Mouse (Mus musculus) midbrain, embryonic 14.5 days (tissue): ENCODE measurements around the gene Pitpna. TPM values are rescaled to one million over a fixed set of nuclear protein-coding genes. Genes with fewer than 3 reads are reported as not detected.

ENCODE experiments used
- ATAC-seq: fragments of 200-750 bp; cut with Nextera tagmentation; 2 replicates; pipeline ENCODE4 v1.8.0; 2017; ENCODE audit warnings: moderate number of reproducible peaks, moderate library complexity; ENCODE audit not compliant: low FRiP score, low TSS enrichment
- DNase-seq: peaks from one replicate; pipeline ENCODE4 v3.0.0-alpha.2; 2015
- H3K27ac ChIP-seq: fragments of 300-500 bp; sonication (generic); replicated peaks from 2 replicates; pipeline ENCODE4 v1.5.1; 2014; ENCODE audit warnings: mild to moderate bottlenecking, low read depth, low read length, moderate library complexity
- H3K27me3 ChIP-seq: fragments of 300-500 bp; sonication (generic); 2 replicates; pipeline ENCODE4 v1.6.1; 2014; ENCODE audit warnings: low read length, control low read depth, mixed read lengths; ENCODE audit not compliant: control insufficient read depth, insufficient read depth
- H3K36me3 ChIP-seq: fragments of 300-500 bp; sonication (generic); 2 replicates; pipeline ENCODE4 v1.6.1; 2014; ENCODE audit warnings: low read length, control low read depth; ENCODE audit not compliant: control insufficient read depth, insufficient read depth
- H3K4me1 ChIP-seq: fragments of 300-500 bp; sonication (generic); 2 replicates; pipeline ENCODE4 v1.6.1; 2014; ENCODE audit warnings: mild to moderate bottlenecking, antibody characterized with exemption, low read length, control low read depth; ENCODE audit not compliant: control insufficient read depth, insufficient read depth
- H3K4me2 ChIP-seq: fragments of 300-500 bp; sonication (generic); 2 replicates; pipeline ENCODE4 v1.6.1; 2014; ENCODE audit warnings: mild to moderate bottlenecking, low read length, moderate library complexity
- H3K4me3 ChIP-seq: fragments of 300-500 bp; sonication (generic); replicated peaks from 2 replicates; pipeline ENCODE4 v1.5.1; 2014; ENCODE audit warnings: low read depth, low read length
- H3K9ac ChIP-seq: fragments of 300-500 bp; sonication (generic); replicated peaks from 2 replicates; pipeline ENCODE4 v1.6.1; 2014; ENCODE audit warnings: mild to moderate bottlenecking, low read length, moderate library complexity
- H3K9me3 ChIP-seq: fragments of 300-500 bp; sonication (generic); 2 replicates; pipeline ENCODE4 v1.6.1; 2016; ENCODE audit warnings: low read length, control low read depth, mixed read lengths; ENCODE audit not compliant: control insufficient read depth
- WGBS: fragments of 180-500 bp; shearing (Covaris S2); extraction: QIAGEN DNeasy Blood & Tissue Kit; methylation state at CpG from one replicate; pipeline ENCODE4 v1.1.7; 2014; 5-methylcytosine and 5-hydroxymethylcytosine counted together
- polyA plus RNA-seq: library from polyadenylated mRNA; unstranded; fragments of >200 nt; fragmentation: Nextera tagmentation; extraction: Ambion mirVana; gene quantifications from 2 replicates; pipeline ENCODE4 v1.2.1, GENCODE M21; 2014

The Pitpna gene
- polyA plus RNA-seq, 1 experiment from 2014 or later, result 115 TPM

DNA sequence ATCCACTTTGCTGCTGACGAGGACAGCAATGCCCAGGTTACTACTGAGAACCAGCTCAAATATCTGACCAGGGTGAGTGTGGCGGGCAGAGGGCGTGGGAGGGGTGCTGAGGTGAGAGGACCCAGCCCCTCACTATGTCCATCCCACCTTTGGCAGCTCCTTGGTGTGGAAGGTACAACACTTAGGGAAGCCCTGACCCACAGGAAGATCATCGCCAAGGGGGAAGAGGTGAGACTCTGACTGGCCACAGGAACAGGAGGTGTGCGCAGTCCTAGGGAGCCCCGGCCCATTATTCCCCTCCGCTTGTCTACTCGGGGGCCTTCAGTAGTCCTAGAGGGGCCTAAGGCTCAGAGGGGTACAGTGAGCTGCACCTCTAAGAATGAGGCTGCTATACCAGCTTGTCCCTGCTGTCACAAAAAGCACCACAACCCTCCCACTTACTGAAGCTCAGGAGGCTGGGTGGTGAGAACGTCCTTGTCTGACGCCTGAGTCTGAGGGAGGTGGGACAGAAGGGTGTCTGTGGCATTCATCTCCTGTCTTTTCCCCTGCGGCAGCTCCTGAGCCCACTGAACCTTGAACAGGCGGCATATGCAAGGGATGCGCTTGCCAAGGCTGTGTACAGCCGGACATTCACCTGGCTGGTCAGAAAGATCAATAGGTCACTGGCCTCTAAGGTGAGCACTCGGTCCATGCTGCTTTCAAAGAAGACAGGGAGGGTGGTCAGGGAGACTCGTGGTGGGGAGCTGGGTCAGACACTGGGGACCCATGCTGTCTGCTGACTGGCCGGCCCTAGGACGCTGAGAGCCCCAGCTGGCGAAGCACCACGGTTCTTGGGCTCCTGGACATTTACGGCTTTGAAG is 73.3 kb downstream of the Pitpna start:
- ATAC-seq, result no peak
- Histone ChIP-seq H3K9me3 (no peaks in the 10 kb centered on the region), H3K4me3 (no peak overlapping the region), H3K27ac (no peak overlapping the region), H3K4me2 (no peak overlapping the region), H3K9ac (no peak overlapping the region), H3K36me3 (no peaks in the 10 kb centered on the region), H3K4me1 (peaks cover 5% of the 10 kb centered on the region; the same call in 1 of the 2 replicates), H3K27me3 (peaks cover 5% of the 10 kb centered on the region; the same call in 1 of the 2 replicates)
- 88% methylated on average over 21 of the region's 21 CpGs for WGBS
- no peak for DNase-seq

DNA sequence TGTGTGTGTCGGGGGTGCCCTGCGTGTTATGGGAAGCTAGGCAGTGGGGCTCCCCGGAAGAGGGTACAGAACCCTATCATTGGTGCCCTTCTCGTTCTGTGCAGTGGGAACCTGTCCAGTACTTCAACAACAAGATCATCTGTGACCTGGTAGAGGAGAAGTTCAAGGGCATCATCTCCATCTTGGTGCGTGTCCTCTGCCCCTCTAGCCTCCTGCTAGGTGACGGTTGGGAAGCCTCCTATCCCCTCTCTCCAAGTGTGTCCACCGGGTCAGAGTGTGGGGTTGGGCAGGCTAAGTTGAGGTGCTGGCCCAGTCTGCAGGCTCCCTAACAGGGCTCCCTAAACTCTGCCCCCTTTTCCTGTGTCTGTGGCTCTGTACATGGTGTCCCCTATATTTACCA is 74.2 kb downstream of the Pitpna start:
- DNase-seq, result no peak

DNA sequence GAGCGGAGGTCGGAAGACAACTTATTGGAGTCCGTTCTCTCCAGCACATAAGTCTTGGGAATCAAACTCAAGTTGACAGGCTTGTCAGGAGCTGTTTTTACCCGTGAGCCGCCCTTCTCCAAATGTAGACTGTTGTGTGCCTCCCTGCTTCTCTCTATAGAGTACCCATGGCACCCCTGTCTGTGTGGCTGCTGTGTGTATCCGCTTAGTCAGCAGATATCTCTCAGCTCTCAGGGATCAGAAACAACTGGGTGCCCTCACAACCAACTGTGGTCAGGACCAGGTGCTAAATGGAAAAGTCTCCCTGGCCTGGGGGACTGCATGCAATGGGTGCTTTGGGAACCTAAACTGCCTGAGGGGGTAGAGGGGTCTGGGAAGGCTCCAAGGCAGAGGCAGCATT is 78.4 kb downstream of the Pitpna start:
- WGBS, result 97% methylated on average over 6 of the region's 6 CpGs
- Histone ChIP-seq H3K27ac (no peak overlapping the region), H3K27me3 (no peaks in the 10 kb centered on the region), H3K4me3 (no peak overlapping the region), H3K9me3 (no peaks in the 10 kb centered on the region), H3K36me3 (no peaks in the 10 kb centered on the region), H3K9ac (no peak overlapping the region), H3K4me2 (no peak overlapping the region), H3K4me1 (no peaks in the 10 kb centered on the region)
- ATAC-seq, result no peak
- DNase-seq, result no peak

More for the DNA sequence above, 74.2 kb downstream of the Pitpna start:
- no peak overlapping the region for H3K9ac ChIP-seq
- WGBS, result 94% methylated on average over 7 of the region's 7 CpGs
- H3K27ac ChIP-seq, result no peak overlapping the region
- no peaks in the 10 kb centered on the region for H3K36me3 ChIP-seq
- H3K4me3 ChIP-seq, result no peak overlapping the region
- ATAC-seq, result no peak
- H3K27me3 ChIP-seq, result no peaks in the 10 kb centered on the region; the same call in 1 of the 2 replicates
- no peak overlapping the region for H3K4me2 ChIP-seq
- no peaks in the 10 kb centered on the region for H3K9me3 ChIP-seq
- no peaks in the 10 kb centered on the region for H3K4me1 ChIP-seq

DNA sequence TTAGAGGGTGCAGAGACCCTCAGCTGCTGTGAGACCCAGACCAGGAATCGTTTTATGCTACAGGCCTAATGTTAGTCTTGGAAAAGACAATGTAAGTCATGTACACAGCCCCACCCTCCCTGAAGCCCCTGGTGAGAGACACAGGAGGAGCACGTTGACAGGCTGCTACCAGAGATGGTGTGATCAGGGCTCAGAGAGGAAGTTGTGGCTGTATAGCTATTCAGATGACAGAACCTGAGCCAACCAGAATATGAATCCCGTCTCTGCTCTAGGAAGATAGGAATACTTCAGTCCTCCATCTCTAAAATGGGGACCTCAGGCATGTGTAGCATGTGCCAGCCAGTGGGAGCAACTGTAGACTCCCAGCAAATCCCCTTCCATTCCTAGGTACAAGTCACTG is 80.7 kb downstream of the Pitpna start:
- 93% methylated on average over 3 of the region's 3 CpGs for WGBS
- H3K27ac ChIP-seq, result no peak overlapping the region
- no peaks in the 10 kb centered on the region for H3K36me3 ChIP-seq
- H3K9me3 ChIP-seq, result no peaks in the 10 kb centered on the region
- no peak overlapping the region for H3K9ac ChIP-seq
- ATAC-seq, result no peak
- no peak overlapping the region for H3K4me2 ChIP-seq
- no peaks in the 10 kb centered on the region for H3K4me1 ChIP-seq
- H3K4me3 ChIP-seq, result no peak overlapping the region
- no peak for DNase-seq
- no peaks in the 10 kb centered on the region for H3K27me3 ChIP-seq

DNA sequence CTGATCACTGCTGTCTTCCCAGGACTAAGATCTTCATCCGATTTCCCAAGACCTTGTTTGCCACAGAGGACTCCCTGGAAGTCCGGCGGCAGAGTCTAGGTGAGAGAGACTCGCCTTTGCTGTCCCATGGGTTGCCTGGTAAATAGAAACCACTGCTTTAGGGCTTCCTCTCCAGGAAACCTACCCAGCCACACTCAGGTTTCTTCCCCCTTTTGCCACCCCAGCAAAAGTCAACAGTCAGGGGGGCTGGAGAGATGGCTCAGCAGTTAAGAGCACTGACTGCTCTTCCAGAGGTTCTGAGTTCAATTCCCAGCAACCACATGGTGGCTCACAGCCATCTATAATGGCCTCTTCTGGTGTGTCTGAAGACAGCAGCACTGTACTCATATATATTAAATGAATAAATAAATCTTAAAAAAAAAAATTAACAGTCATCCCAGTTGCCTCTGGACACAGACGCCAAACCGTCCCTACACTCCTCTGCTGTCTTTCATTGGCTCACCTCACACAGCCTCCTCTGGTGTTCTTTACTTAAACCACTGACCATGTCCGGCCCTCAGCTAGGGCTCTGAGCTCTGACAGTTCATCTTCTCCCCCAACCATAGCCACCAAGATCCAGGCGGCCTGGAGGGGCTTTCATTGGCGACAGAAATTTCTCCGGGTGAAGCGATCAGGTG is 81.4 kb downstream of the Pitpna start:
- no peak overlapping the region for H3K4me3 ChIP-seq
- no peak overlapping the region for H3K9ac ChIP-seq
- no peak for ATAC-seq
- H3K27ac ChIP-seq, result no peak overlapping the region
- no peaks in the 10 kb centered on the region for H3K27me3 ChIP-seq
- DNase-seq, result no peak
- H3K4me2 ChIP-seq, result no peak overlapping the region
- WGBS, result 88% methylated on average over 11 of the region's 11 CpGs
- H3K4me1 ChIP-seq, result no peaks in the 10 kb centered on the region
- no peaks in the 10 kb centered on the region for H3K36me3 ChIP-seq
- H3K9me3 ChIP-seq, result no peaks in the 10 kb centered on the region

DNA sequence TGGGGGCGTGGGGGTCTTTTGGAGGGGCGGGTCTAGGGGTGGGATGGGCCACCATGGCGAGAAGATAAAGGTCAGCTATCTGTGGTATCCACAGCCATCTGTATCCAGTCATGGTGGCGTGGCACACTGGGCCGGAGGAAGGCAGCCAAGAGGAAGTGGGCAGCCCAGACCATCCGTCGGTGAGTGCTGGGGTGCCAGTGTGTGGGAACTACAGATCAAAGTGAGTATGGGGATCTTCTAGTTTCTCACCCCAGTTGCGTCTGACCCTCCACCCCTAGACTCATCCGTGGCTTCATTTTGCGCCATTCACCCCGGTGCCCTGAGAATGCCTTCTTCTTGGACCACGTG is 81.9 kb downstream of the Pitpna start:
- H3K36me3 ChIP-seq, result no peaks in the 10 kb centered on the region
- WGBS, result 92% methylated on average over 12 of the region's 12 CpGs
- no peak overlapping the region for H3K4me2 ChIP-seq
- DNase-seq (no peak), ATAC-seq (no peak)
- no peaks in the 10 kb centered on the region for H3K4me1 ChIP-seq
- H3K9ac ChIP-seq, result no peak overlapping the region
- H3K27me3 ChIP-seq, result no peaks in the 10 kb centered on the region
- H3K4me3 ChIP-seq, result no peak overlapping the region
- no peaks in the 10 kb centered on the region for H3K9me3 ChIP-seq
- H3K27ac ChIP-seq, result no peak overlapping the region

DNA sequence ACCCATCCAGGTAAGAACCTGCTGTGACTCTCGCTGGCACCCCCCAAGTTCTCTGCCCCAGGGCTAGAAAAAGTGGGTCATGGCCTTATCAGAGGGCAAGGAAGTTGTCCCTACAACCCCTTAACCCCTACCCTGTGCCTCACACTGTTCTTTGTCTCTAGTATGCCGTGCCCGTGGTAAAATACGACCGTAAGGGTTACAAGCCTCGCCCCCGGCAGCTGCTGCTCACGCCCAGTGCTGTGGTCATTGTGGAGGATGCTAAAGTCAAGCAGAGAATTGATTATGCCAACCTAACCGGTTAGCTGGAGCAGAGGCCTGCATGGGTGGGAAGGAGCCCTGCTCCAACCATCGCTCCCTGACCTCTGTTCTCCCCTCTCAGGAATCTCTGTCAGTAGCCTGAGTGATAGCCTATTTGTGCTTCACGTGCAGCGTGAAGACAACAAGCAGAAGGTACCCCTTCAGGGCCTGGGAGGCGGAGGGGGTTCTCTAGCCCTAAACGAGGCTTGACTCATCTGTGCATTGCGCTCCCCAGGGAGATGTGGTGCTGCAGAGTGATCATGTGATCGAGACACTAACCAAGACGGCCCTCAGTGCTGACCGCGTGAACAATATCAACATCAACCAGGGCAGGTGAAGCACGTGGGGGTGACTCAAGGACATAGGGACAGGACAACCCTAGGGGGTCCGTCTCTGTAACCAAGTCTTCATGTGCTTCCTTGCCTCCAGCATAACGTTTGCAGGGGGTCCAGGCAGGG is 83.7 kb downstream of the Pitpna start:
- Histone ChIP-seq H3K36me3 (no peaks in the 10 kb centered on the region), H3K4me1 (no peaks in the 10 kb centered on the region), H3K9me3 (no peaks in the 10 kb centered on the region), H3K4me2 (no peak overlapping the region), H3K4me3 (no peak overlapping the region), H3K9ac (no peak overlapping the region), H3K27ac (no peak overlapping the region), H3K27me3 (no peaks in the 10 kb centered on the region)
- DNase-seq (no peak), ATAC-seq (no peak)
- 88% methylated on average over 22 of the region's 22 CpGs for WGBS

DNA sequence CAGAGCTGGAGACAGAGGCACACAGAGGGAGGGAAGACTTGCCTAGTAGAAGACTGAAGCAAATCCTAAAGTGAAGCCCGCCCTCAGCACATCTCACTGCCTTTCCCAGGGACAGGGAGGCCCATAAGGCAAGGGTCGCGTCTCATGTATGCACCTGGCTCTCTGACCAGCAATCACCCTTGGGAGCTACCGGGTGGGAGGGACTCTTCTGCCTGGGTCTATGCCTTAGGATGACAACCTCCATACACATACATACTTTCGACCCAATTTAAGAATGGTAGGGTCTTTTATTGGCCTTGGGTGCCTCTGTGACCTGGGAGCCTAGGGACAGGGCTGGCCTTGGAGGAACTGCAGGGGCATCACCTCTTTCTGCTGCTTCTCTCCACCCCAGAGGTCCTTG is 85.5 kb downstream of the Pitpna start:
- 87% methylated on average over 5 of the region's 5 CpGs for WGBS
- no peaks in the 10 kb centered on the region for H3K4me1 ChIP-seq
- no peak overlapping the region for H3K9ac ChIP-seq
- H3K4me3 ChIP-seq, result no peak overlapping the region
- H3K27me3 ChIP-seq, result no peaks in the 10 kb centered on the region
- no peak overlapping the region for H3K27ac ChIP-seq
- no peak for ATAC-seq
- no peak overlapping the region for H3K4me2 ChIP-seq
- H3K36me3 ChIP-seq, result no peaks in the 10 kb centered on the region
- no peaks in the 10 kb centered on the region for H3K9me3 ChIP-seq
- DNase-seq, result no peak
